Mouse (Mus musculus): ENCODE measurements around the gene Xbp1. TPM values are rescaled to one million over a fixed set of nuclear protein-coding genes. Genes with fewer than 3 reads are reported as not detected.

The Xbp1 gene
- polyA plus RNA-seq (2014; fragmentation: Illumina TruSeq; extraction: RNeasy Lipid Tissue Mini Kit (QIAGEN cat#74804); ENCODE audit: insufficient read depth, low read depth, low replicate concordance), result 154 TPM

GRCm38 (mm10) chr11:5520412-5521265 is at the start of gene Xbp1:
Xbp1 (plus strand) TSS chr11:5520659.

GRCm38 (mm10) chr11:5541799-5542481 is 21.5 kb downstream of the Xbp1 start, which contains the start of gene Ccdc117:
Ccdc117 (minus strand) TSS chr11:5542187.

GRCm38 (mm10) chr11:5569474-5569873 is 49.0 kb downstream of the Xbp1 start, which contains the start of gene Ankrd36:
Ankrd36 (plus strand) TSS chr11:5569684.

Other genes with a start within 250 kb of the Xbp1 start
- gene Znrf3, start 75.8 kb upstream of the Xbp1 start, polyA plus RNA-seq (2014; fragmentation: Illumina TruSeq; extraction: RNeasy Lipid Tissue Mini Kit (QIAGEN cat#74804); ENCODE audit: insufficient read depth, low read depth, low replicate concordance), result 2.4 TPM
- 24.0 TPM for gene Ccdc117, start 21.5 kb downstream of the Xbp1 start, polyA plus RNA-seq (2014; fragmentation: Illumina TruSeq; extraction: RNeasy Lipid Tissue Mini Kit (QIAGEN cat#74804); ENCODE audit: insufficient read depth, low read depth, low replicate concordance)
- not detected for gene Ankrd36, start 49.0 kb downstream of the Xbp1 start, polyA plus RNA-seq (2014; fragmentation: Illumina TruSeq; extraction: RNeasy Lipid Tissue Mini Kit (QIAGEN cat#74804); ENCODE audit: insufficient read depth, low read depth, low replicate concordance)
- gene Mrps24, start 195.0 kb downstream of the Xbp1 start, polyA plus RNA-seq (2014; fragmentation: Illumina TruSeq; extraction: RNeasy Lipid Tissue Mini Kit (QIAGEN cat#74804); ENCODE audit: insufficient read depth, low read depth, low replicate concordance), result 77.6 TPM
- gene Urgcp, start 241.7 kb downstream of the Xbp1 start, polyA plus RNA-seq (2014; fragmentation: Illumina TruSeq; extraction: RNeasy Lipid Tissue Mini Kit (QIAGEN cat#74804); ENCODE audit: insufficient read depth, low read depth, low replicate concordance), result 12.4 TPM

Measured in lung, adult 10 weeks (tissue).